31 mouse cellular contexts compared by ENCODE assay signal in genomic region chr2:118480886-118481285, GRCm38 (mm10). TPM values are rescaled to one million over a fixed set of nuclear protein-coding genes. Genes with fewer than 3 reads are reported as not detected.
DNase-seq lines count a peak whose midpoint lies in the region; ATAC-seq lines count a peak whose summit lies in the region.
"Had no signal": no experiment of that assay in that cellular context is flagged by ENCODE, and none has a peak within 500 bp of the region (broad histone marks: within the 10 kb centered on the region; RNA-seq: fewer than 3 reads in every experiment).

No protein-coding gene starts in this region.

- no peak overlapping the region for H3K9ac ChIP-seq in liver, embryonic 12.5 days
- H3K9ac ChIP-seq in liver, embryonic 11.5 days (ENCODE audit: low read depth, low read length), result no peak overlapping the region
- H3K9ac ChIP-seq in liver, embryonic 15.5 days, result no peak overlapping the region
- no peak overlapping the region for H3K9ac ChIP-seq in midbrain, embryonic 16.5 days (ENCODE audit: low read depth, low read length)
- H3K9ac ChIP-seq in kidney, embryonic 16.5 days (replicated peaks; ENCODE audit: low read length), result no peak overlapping the region
- H3K9ac ChIP-seq: embryonic facial prominence, embryonic 12.5 days; embryonic facial prominence, embryonic 15.5 days; forebrain, embryonic 12.5 days; forebrain, embryonic 15.5 days; heart, embryonic 15.5 days; hindbrain, embryonic 13.5 days had no signal

- ATAC-seq in liver, embryonic 12.5 days, result no peak
- ATAC-seq in liver, embryonic 11.5 days (replicated peaks; ENCODE audit: low FRiP score), result no peak
- 0 out of 2 replicates have a peak, but pooled peaks have one; percentile 41 for ATAC-seq in erythroblast, adult 5-6 weeks (replicated peaks; ENCODE audit: low FRiP score, poor library complexity, severe bottlenecking)
- no peak for ATAC-seq in liver, embryonic 15.5 days (ENCODE audit: insufficient read depth)
- ATAC-seq in midbrain, embryonic 16.5 days, result no peak
- ATAC-seq in kidney, embryonic 16.5 days (ENCODE audit: low FRiP score, low TSS enrichment), result no peak
- ATAC-seq: forebrain, embryonic 15.5 days; hindbrain, embryonic 16.5 days; inflammation-experienced regulatory T-cells, adult 6 months; intestine, embryonic 16.5 days; Patski had no signal

- peak; percentile 25 for DNase-seq in cerebellum, adult 9-10 months
- DNase-seq in cerebellum, postnatal 25 days, result no peak
- DNase-seq in liver, embryonic 11.5 days (ENCODE audit: low spot score), result no peak
- DNase-seq: adrenal gland, adult 2 months; adrenal gland, postnatal 25 days; B cell, adult 2 months; cerebellum, adult 2 months; cerebellum, postnatal 14 days; gastrocnemius, postnatal 36 days; heart, adult 2 months; heart, postnatal 10 days; heart, postnatal 36 days had no signal

- H3K9me3 ChIP-seq in liver, embryonic 12.5 days (replicated peaks), result no peaks in the 10 kb centered on the region
- H3K9me3 ChIP-seq in liver, embryonic 11.5 days (ENCODE audit: control insufficient read depth, low read length), result no peaks in the 10 kb centered on the region
- no peaks in the 10 kb centered on the region for H3K9me3 ChIP-seq in liver, embryonic 15.5 days (replicated peaks)
- no peaks in the 10 kb centered on the region for H3K9me3 ChIP-seq in midbrain, embryonic 16.5 days (replicated peaks; ENCODE audit: control insufficient read depth, low read length, poor library complexity, severe bottlenecking)
- H3K9me3 ChIP-seq in kidney, embryonic 16.5 days (ENCODE audit: low read length), result no peaks in the 10 kb centered on the region
- H3K9me3 ChIP-seq: embryonic facial prominence, embryonic 12.5 days; embryonic facial prominence, embryonic 15.5 days; forebrain, embryonic 12.5 days; forebrain, embryonic 15.5 days; G1E; heart, embryonic 15.5 days; hindbrain, embryonic 10.5 days; hindbrain, embryonic 13.5 days had no signal

- H3K27ac ChIP-seq in liver, embryonic 12.5 days, result peak overlapping the region; percentile 90
- H3K27ac ChIP-seq in liver, embryonic 11.5 days (ENCODE audit: low read depth, low read length), result no peak overlapping the region
- peak overlapping the region; percentile 91 for H3K27ac ChIP-seq in liver, embryonic 15.5 days (replicated peaks)
- H3K27ac ChIP-seq in midbrain, embryonic 16.5 days (ENCODE audit: low read length), result no peak overlapping the region
- no peak overlapping the region for H3K27ac ChIP-seq in kidney, embryonic 16.5 days (ENCODE audit: low read length)
- H3K27ac ChIP-seq: embryonic facial prominence, embryonic 12.5 days; embryonic facial prominence, embryonic 15.5 days; forebrain, embryonic 12.5 days; forebrain, embryonic 15.5 days; heart, adult 2 months; heart, embryonic 15.5 days had no signal

- 0 out of 2 replicates have a peak, but pooled peaks cover 3% of the 10 kb centered on the region for H3K27me3 ChIP-seq in liver, embryonic 12.5 days (replicated peaks)
- H3K27me3 ChIP-seq in liver, embryonic 11.5 days (replicated peaks; ENCODE audit: control insufficient read depth, insufficient read depth, low read length), result no peaks in the 10 kb centered on the region
- H3K27me3 ChIP-seq in liver, embryonic 15.5 days, result no peaks in the 10 kb centered on the region
- no peaks in the 10 kb centered on the region for H3K27me3 ChIP-seq in midbrain, embryonic 16.5 days (ENCODE audit: control insufficient read depth, insufficient read depth, low read depth, low read length)
- H3K27me3 ChIP-seq in kidney, embryonic 16.5 days (ENCODE audit: insufficient read depth, low read length), result no peaks in the 10 kb centered on the region
- H3K27me3 ChIP-seq: CH12.LX; embryonic facial prominence, embryonic 12.5 days; embryonic facial prominence, embryonic 15.5 days; forebrain, embryonic 15.5 days; heart, embryonic 15.5 days; hindbrain, embryonic 13.5 days; Patski had no signal

- H3K4me3 ChIP-seq in liver, embryonic 12.5 days, result no peak overlapping the region
- no peak overlapping the region for H3K4me3 ChIP-seq in liver, embryonic 11.5 days (ENCODE audit: low read depth, low read length)
- no peak overlapping the region for H3K4me3 ChIP-seq in liver, embryonic 15.5 days (replicated peaks)
- no peak overlapping the region for H3K4me3 ChIP-seq in midbrain, embryonic 16.5 days (ENCODE audit: low read depth, low read length)
- H3K4me3 ChIP-seq in kidney, embryonic 16.5 days (ENCODE audit: low read length), result no peak overlapping the region
- H3K4me3 ChIP-seq: embryonic facial prominence, embryonic 12.5 days; embryonic facial prominence, embryonic 15.5 days; forebrain, embryonic 12.5 days; forebrain, embryonic 15.5 days; heart, adult 2 months; heart, embryonic 15.5 days; hindbrain, embryonic 13.5 days had no signal

- H3K4me2 ChIP-seq in liver, embryonic 12.5 days, result peak overlapping the region; percentile 4; the same call in 1 of the 2 replicates
- no peak overlapping the region for H3K4me2 ChIP-seq in liver, embryonic 11.5 days
- 0 out of 2 replicates have a peak overlapping the region, but pooled peaks have one; percentile 6 for H3K4me2 ChIP-seq in liver, embryonic 15.5 days
- H3K4me2 ChIP-seq in midbrain, embryonic 16.5 days (ENCODE audit: low read length), result no peak overlapping the region
- H3K4me2 ChIP-seq in kidney, embryonic 16.5 days (replicated peaks; ENCODE audit: low read depth, low read length), result no peak overlapping the region
- H3K4me2 ChIP-seq: embryonic facial prominence, embryonic 12.5 days; embryonic facial prominence, embryonic 15.5 days; forebrain, embryonic 12.5 days; forebrain, embryonic 15.5 days; heart, embryonic 11.5 days; hindbrain, embryonic 13.5 days had no signal

- H3K4me1 ChIP-seq in liver, embryonic 12.5 days, result peaks cover 31% of the 10 kb centered on the region
- H3K4me1 ChIP-seq in liver, embryonic 11.5 days (replicated peaks; ENCODE audit: control insufficient read depth, insufficient read depth, low read length), result peaks cover 9% of the 10 kb centered on the region; the same call in 1 of the 2 replicates
- H3K4me1 ChIP-seq in liver, embryonic 15.5 days (replicated peaks), result peaks cover 38% of the 10 kb centered on the region
- peaks cover 14% of the 10 kb centered on the region for H3K4me1 ChIP-seq in midbrain, embryonic 16.5 days (ENCODE audit: control insufficient read depth, insufficient read depth, low read length)
- H3K4me1 ChIP-seq in kidney, embryonic 16.5 days (ENCODE audit: insufficient read depth, low read length), result peaks cover 13% of the 10 kb centered on the region

- peaks cover 20% of the 10 kb centered on the region for H3K36me3 ChIP-seq in liver, embryonic 12.5 days
- H3K36me3 ChIP-seq in liver, embryonic 11.5 days (ENCODE audit: control insufficient read depth, insufficient read depth, low read length), result 0 out of 2 replicates have a peak, but pooled peaks cover 2% of the 10 kb centered on the region
- peaks cover 14% of the 10 kb centered on the region for H3K36me3 ChIP-seq in liver, embryonic 15.5 days (replicated peaks)
- no peaks in the 10 kb centered on the region for H3K36me3 ChIP-seq in midbrain, embryonic 16.5 days (ENCODE audit: control insufficient read depth, insufficient read depth, low read length)
- H3K36me3 ChIP-seq in kidney, embryonic 16.5 days (ENCODE audit: insufficient read depth, low read length), result peaks cover 11% of the 10 kb centered on the region

- WGBS in liver, embryonic 12.5 days (ENCODE audit: insufficient replicate concordance), result 83% methylated on average over 7 of the region's 7 CpGs
- 89% methylated on average over 7 of the region's 7 CpGs for WGBS in liver, embryonic 11.5 days
- WGBS in liver, embryonic 15.5 days (ENCODE audit: insufficient replicate concordance), result 83% methylated on average over 7 of the region's 7 CpGs
- WGBS in midbrain, embryonic 16.5 days, result 92% methylated on average over 7 of the region's 7 CpGs
- 91% methylated on average over 7 of the region's 7 CpGs for WGBS in kidney, embryonic 16.5 days

RNA-seq across cellular contexts. Expression of gene Srp14, which starts 1.4 kb away (rescaled TPM):
- 130 TPM in 2 replicates for polyA plus RNA-seq in liver, embryonic 12.5 days (2016; fragmentation: Nextera tagmentation; extraction: Ambion mirVana)
- 184 and 195 TPM in 2 replicates for polyA plus RNA-seq in liver, embryonic 11.5 days (2014; fragmentation: Nextera tagmentation; extraction: Ambion mirVana)
- total RNA-seq in erythroblast, adult 5-6 weeks (2015; ENCODE audit: low replicate concordance), result 39.8 and 109 TPM in 2 replicates
- total RNA-seq in erythroblast, adult 5-6 weeks (2017; ENCODE audit: low replicate concordance), result 61.2 and 71.2 TPM in 2 replicates
- 91.1 and 96.9 TPM in 2 replicates for polyA plus RNA-seq in liver, embryonic 15.5 days (2015; fragmentation: Nextera tagmentation; extraction: Ambion mirVana)
- polyA plus RNA-seq in midbrain, embryonic 16.5 days (2015; fragmentation: Nextera tagmentation; extraction: Ambion mirVana), result 306 and 312 TPM in 2 replicates
- 216 and 231 TPM in 2 replicates for polyA plus RNA-seq in kidney, embryonic 16.5 days (2015; fragmentation: Nextera tagmentation; extraction: Ambion mirVana)

Comparison
In these comparisons a context has a peak if more than half of its experiments do, and no peak if none do; other contexts are left out.
1. H3K27ac ChIP-seq: peak in liver, embryonic 12.5 days (single experiment) and liver, embryonic 15.5 days (single experiment); none in liver, embryonic 11.5 days (single experiment), midbrain, embryonic 16.5 days (single experiment) and kidney, embryonic 16.5 days (single experiment).
2. H3K4me2 ChIP-seq: peak in liver, embryonic 12.5 days (single experiment) and liver, embryonic 15.5 days (single experiment); none in liver, embryonic 11.5 days (single experiment), midbrain, embryonic 16.5 days (single experiment) and kidney, embryonic 16.5 days (single experiment).